Mouse (Mus musculus) brain, adult 2 months (tissue): Measurements from ENCODE around the gene Rfc1.
"Not testable (repeated sequence)": the region's sequence is repeated elsewhere in the genome, so short reads cannot be mapped to it uniquely, and the experiment has no call there.

ENCODE experiments used
- DNase-seq: peaks from one replicate; pipeline ENCODE4 v3.0.0; 2011; ENCODE audit warnings: low read depth, low spot score

Rfc1 gene

DNA sequence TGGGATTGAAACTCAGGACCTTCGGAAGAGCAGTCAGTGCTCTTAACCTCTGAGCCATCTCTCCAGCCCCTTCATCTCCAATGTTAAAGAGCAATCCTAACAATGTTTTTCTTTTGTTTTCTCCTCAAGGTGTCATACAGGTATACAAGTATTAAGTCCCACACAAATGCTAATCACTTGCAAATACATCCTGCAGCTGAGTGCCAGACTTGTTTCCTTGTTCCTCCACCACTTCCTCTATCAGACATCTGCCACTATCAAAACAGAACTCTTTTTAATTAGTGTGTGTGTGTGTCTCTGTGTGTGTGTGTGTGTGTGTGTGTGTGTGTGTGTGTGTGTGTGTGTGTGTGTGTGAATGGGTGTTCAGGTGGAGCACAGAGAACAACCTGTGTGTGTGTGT, 35.8 kb downstream of the Rfc1 start:
- DNase-seq: not testable (repeated sequence)

GRCm38 (mm10) chr5:65298167-65298950, 37.1 kb downstream of the Rfc1 start:
- DNase-seq: no peak

- DNase-seq: peak; percentile 58
These were observed 41.2 kb downstream of the Rfc1 start for GRCm38 (mm10) chr5:65294270-65294669.

- no peak for DNase-seq
These were observed 41.8 kb downstream of the Rfc1 start for GRCm38 (mm10) chr5:65293627-65294026.

DNA sequence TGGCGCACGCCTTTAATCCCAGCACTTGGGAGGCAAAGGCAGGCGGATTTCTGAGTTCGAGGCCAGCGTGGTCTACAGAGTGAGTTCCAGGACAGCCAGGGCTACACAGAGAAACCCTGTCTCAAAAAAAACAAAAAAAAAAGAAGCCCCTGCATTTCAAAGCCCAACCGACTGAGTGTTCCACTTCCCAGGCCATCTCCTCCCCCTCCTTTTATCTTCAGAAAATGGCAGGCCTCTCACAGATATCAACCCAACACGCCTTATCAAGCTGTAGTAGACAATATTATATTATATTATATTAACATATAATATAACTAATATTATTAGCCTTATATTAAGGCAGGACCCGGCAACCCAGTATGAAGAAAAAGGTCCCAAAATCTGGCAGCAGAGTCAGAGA, 46.5 kb downstream of the Rfc1 start:
- not testable (repeated sequence) for DNase-seq

- DNase-seq: peak; percentile 87
These were observed 47.4 kb downstream of the Rfc1 start for GRCm38 (mm10) chr5:65287751-65288701.

- DNase-seq: no peak
These were observed 51.3 kb downstream of the Rfc1 start for GRCm38 (mm10) chr5:65284171-65284570.

- no peak for DNase-seq
These were observed 54.3 kb downstream of the Rfc1 start for GRCm38 (mm10) chr5:65281216-65281615.

DNA sequence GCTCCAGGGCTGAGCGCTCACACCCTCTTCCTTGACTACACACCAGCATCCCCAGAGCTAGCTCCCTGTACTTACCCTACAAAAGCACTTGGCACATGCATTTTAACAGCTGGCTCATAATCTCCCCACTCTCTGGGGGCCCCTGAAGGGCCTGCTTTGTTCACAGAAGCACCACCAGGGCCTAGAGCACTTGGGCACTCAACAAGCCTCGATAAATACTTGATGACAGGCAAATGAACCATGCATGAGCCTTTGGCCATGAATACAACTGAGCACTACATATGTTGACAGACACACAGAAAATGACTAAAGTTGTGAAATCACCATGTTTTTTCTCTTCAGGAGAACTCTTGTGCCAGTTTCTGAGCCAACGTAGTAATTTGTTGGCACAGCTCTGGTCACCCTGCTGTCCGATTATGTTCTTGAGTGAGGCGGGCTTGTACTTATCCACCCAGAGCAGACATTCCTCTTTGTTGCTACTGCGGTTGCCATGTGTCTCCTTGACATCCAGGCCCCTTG, 56.3 kb downstream of the Rfc1 start:
- DNase-seq: no peak

DNA sequence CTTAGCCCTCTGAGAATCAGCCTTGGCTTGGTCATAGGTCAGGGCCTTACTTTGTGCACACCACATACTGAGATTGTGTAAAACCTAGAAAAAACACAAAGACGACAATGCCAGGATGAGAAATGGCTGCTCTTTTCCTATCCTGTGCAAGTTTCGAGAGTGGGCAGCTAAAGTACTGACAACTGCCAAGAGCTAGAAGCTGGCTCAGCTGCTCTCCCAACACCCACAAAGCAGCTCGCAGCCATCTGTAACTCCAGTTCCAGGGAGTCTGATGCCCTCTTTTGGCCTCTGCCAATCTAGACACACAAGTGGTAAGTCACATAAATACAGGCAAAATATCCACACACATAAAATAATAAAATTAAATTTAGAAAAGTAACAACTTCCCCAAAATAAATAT, 61.5 kb downstream of the Rfc1 start:
- peak; percentile 85 for DNase-seq

DNA sequence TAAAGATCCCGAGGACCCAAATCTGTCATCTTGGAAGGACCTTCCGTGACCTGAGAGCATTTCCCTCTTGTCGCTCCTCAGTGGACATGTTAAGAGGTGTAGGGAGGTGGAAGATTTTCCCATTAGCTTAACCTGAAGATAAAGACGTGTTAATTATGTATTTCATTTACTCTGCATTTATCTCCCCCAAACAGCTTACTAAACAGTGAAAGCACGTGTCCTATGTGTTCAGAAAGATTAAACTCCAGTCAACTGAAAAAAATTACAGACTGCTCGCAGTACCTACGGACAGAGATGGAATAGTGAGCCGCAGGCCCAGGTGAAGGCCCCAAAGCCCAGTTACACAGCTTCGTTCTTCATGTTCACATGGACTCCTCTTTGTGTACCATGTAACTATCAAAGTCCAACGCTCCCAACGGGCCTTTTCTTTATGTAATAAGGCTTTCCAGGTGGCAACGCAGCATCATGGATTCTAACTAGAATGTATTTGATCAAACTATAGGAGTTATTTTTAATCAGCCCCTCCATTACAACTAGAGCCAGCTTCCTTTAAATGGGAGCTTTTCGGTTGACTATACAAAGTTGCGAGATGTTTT, 77.5 kb downstream of the Rfc1 start:
- no peak for DNase-seq

GRCm38 (mm10) chr5:65250185-65250855, 85.2 kb downstream of the Rfc1 start:
- no peak for DNase-seq

GRCm38 (mm10) chr5:65247296-65247695, 88.2 kb downstream of the Rfc1 start:
- no peak for DNase-seq

DNA sequence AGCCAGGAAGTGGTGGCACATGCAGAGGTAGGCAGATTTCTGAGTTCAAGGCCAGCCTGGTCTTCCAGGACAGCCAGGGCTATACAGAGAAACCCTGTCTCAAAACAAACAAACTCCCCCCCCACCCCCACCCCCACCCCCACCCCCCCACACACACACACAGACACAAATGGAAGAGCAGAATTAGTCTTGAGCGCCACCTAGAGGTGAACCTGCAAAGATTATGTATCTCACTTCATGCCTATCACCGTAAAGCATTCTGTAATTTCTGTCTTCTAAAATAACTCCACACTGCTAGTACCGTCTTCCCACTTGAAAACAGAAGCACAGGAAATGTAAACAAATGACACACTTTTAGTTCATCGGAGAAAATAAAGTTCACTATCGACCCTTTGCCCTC, 92.7 kb downstream of the Rfc1 start:
- DNase-seq: peak; percentile 83

- no peak for DNase-seq
These were observed 104.0 kb downstream of the Rfc1 start for GRCm38 (mm10) chr5:65231289-65232003.

- no peak for DNase-seq
These were observed 111.4 kb downstream of the Rfc1 start for GRCm38 (mm10) chr5:65224056-65224455.

DNA sequence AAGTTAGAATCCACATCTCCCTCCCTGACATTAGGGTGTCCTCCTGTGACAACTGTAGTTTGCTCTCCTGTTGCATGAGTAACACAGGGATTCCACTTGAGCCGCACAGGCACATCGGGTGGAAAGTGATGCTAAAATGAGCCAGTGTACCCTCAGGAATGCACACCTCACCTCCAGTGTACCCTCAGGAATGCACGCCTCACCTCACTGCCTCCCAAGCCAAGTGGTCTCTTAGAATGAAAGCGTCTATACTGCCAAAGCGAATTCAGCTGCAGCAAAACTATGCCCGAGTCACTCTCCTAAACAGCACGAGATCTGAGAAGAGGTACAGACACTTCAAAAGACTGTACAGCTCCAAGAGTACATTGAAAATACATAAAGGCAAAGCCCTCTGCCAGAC, 114.4 kb downstream of the Rfc1 start:
- DNase-seq: no peak

- no peak for DNase-seq
These were observed 117.9 kb downstream of the Rfc1 start for GRCm38 (mm10) chr5:65217305-65218269.

- DNase-seq: peak; percentile 72
These were observed 122.1 kb downstream of the Rfc1 start for GRCm38 (mm10) chr5:65213321-65213720.
